Mouse (Mus musculus): Measurements from ENCODE around the gene 1700129C05Rik.

1700129C05Rik gene

DNA sequence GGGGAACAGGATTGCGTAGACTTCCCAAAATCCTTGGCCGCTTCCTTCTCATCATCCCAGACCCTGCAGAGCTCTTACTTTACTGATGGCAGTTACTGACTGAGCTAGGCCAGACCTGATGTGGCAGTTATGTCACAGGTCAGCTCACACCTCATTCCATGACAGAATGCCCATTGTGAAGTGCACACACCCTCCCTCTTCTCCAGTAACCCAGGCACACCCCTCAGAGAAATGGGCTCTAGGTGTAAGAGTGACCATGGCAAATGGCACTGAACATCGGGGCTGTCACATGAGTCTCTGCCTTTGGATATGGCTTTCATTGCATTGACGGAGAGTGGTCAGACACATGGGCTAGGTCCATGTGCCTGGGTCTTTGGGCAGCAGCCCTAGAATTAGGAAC, at the start of gene 1700129C05Rik:
Gene 1700129C05Rik, minus strand, starts transcription at position 101 of the 400 bp plus-strand sequence.
- no peak for DNase-seq (ENCODE audit: low spot score)

GRCm38 (mm10) chr14:59186121-59186520, 43.4 kb upstream of the 1700129C05Rik start:
- DNase-seq (ENCODE audit: low spot score), result no peak

- no peak for DNase-seq (ENCODE audit: low spot score)
These were observed 42.8 kb upstream of the 1700129C05Rik start for GRCm38 (mm10) chr14:59185514-59185913.

DNA sequence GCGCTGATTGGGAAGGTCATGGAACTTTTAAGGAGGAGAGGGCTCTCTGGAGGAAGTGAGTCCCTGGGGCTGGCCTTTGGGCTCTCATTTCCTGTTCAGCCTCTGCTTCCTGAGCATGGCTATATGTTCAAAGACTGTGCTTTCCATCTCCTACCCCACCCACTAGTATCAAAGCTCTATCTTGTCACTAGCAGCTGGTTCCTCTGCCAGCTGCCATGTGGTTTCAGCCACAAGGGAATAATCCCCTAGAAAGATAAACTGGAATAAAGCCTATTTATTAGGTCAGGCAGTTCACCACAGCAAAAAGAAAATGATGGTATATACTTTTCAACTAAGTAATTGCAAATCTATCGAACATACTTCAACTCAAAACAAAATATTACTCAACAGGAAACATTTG, 40.0 kb upstream of the 1700129C05Rik start:
- no peak for DNase-seq (ENCODE audit: low spot score)

- no peak for DNase-seq (ENCODE audit: low spot score)
These were observed 36.0 kb upstream of the 1700129C05Rik start, which contains the start of gene Gm5142 for GRCm38 (mm10) chr14:59178649-59179048. Gm5142 (minus strand) TSS chr14:59178749.

DNA sequence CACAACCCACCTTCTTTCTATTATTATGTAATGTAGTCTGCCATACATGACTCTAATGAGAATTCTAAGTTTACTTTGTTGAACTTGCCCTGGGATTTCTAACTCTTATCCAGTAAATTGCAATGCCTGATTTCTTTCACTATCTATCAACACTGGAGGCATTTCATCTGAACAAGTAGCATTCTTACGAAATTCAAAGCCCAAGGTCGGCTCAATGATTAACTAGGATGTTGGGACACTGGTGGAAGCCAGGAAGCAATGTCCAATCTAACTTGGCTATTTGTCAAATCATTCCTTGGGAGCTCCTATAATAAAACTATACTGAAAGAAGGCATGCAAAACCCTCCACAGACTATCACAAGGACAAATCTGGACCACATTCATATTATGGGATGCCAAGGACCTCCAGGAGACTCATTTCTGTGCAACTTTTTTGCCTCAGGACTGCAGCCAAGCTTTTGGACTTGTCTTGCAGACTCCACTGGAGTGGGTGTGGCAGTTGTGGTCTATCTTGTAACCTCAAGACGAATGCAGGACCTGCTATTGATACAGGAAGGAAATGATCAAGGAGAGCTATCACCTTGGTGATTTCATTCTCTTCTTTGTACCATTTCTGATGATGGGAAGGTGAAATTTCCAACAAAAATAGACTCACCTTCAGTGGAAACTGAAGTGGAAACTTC, 14.5 kb upstream of the 1700129C05Rik start:
- DNase-seq (ENCODE audit: low spot score), result no peak

- DNase-seq (ENCODE audit: low spot score), result no peak
These were observed 12.9 kb upstream of the 1700129C05Rik start for GRCm38 (mm10) chr14:59155589-59155988.

DNA sequence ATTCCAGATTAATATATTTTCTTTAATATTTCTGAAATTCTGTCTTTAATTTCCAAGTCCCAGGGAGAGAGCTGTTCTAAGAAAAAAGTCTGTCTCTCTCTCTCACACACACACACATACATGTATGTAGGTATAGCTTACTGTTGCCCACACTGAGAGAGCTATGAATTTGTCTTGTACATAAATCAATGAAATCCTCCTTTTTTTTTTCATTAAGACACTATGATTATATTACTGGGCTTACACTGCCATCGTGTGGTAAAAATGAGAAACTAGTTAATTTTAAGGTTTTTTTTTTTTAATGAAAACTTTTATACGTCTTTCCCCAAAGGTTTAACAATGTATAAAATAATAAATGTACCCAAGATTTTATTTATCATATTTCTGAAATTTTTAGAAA, 28.4 kb downstream of the 1700129C05Rik start:
- no peak for DNase-seq (ENCODE audit: low spot score)

GRCm38 (mm10) chr14:59104006-59104605, 38.6 kb downstream of the 1700129C05Rik start:
- DNase-seq (ENCODE audit: low spot score), result no peak

- no peak for DNase-seq (ENCODE audit: low spot score)
These were observed 49.1 kb downstream of the 1700129C05Rik start for GRCm38 (mm10) chr14:59093601-59094000.

GRCm38 (mm10) chr14:59084396-59084795, 58.3 kb downstream of the 1700129C05Rik start:
- DNase-seq (ENCODE audit: low spot score), result peak; percentile 32
